Mouse (Mus musculus) 3134 (cell line): Measurements from ENCODE around the gene Fcrl6.
A peak's percentile ranks its signal among the peaks of the same experiment; 100 is the strongest.

Source experiments
- DNase-seq: peaks from one replicate; pipeline ENCODE4 v3.0.0-alpha.2; 2011; ENCODE audit warnings: low spot score; ENCODE audit not compliant: insufficient read length; ENCODE audit errors: extremely low read depth

The Fcrl6 gene

DNA sequence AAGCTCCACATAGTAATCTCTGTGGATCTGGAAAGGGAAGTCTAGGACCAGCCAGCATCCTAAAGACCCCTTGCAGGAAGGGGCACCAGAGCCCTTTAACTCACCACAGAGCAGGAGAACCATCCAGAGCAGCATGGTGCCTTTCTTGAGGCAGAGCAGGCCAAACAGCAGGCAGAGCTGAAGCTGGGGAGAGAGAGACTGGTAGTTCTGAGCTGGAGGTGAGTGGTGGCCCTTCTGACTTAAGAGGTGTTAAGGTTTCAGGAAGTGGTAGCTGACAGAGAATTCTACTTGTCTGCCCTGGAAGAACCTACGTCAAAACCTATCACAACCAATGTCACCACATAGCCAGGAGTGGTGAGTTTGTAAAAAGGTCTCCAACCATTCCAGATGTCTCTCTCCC, at the start of gene Fcrl6:
Gene Fcrl6, minus strand, starts transcription at position 226 of the 400 bp plus-strand sequence.
- no peak for DNase-seq

DNA sequence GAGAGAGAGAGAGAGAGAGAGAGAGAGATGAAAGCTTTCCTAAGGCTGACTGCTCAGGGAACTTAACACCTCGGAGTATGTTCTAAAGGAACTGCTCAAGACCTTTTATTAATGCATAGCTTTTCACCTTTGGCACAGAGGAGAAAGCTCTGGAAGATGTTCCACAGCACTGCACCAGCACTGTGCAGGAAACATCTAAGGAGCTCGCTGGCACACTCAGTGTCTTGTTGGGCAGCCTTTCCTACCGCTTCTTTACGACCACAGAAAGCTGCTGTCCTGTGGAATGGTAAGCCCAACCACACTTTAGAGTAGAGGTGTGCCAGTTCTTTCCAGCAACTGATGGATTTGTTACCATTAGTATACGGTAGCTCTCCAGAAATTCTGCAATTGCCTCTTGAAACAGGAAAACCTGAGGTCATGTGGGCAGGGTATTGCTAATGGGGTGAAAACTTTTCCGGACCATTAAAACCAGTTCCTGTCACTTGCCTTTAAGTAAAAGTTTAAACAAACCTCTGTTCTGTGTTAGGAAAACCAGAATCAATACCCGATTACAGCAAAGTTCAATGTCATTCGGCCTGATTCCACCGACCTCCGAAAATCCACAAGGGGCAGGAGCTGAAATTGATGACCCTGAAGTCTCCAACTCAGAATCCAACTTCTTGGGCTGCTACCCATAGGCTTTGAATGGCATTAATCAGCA, 49.1 kb upstream of the Fcrl6 start:
- no peak for DNase-seq

GRCm38 (mm10) chr1:172650519-172651287, 48.4 kb upstream of the Fcrl6 start:
- DNase-seq, result no peak

- DNase-seq, result no peak
These were observed 47.0 kb upstream of the Fcrl6 start for GRCm38 (mm10) chr1:172649396-172649795.

DNA sequence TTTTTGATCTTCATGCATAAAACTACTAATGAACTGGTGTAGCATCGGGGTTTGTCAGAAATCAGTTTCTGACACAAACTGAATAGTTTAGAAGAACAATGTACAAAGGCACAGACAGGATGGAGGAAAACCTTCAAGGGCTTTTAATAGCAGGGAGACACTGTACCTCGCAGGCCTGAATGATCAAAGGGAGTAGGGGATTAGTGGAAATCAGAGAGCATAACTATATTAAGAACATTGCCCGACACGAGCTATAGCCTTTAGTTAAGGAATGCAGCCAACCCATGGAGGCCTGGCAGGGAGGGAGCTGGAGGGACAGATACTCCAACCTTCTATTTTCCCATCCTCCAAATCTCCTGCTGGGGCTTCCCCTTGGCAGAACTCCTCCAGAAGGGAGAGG, 44.9 kb upstream of the Fcrl6 start:
- no peak for DNase-seq

DNA sequence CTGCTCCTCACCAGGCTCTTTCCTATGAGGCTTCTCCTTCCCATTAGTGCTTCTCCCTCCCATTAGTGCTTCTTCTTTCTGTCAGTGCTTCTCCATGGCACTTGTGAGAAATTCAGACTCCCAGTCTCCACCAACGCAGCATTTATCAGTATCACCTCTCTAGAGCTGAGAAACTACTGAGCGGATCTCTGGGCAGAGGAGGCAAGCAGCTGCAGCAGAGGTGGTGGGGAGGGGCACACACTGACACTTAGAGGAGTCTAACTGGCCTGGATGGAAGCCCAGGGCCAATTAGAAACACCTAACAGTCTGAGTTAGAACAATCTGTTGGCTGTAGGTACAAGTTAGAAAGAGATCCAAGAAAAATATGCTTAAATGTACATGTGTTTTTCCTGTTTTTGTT, 36.4 kb upstream of the Fcrl6 start:
- DNase-seq, result no peak

GRCm38 (mm10) chr1:172637801-172638200, 35.5 kb upstream of the Fcrl6 start:
- no peak for DNase-seq

DNA sequence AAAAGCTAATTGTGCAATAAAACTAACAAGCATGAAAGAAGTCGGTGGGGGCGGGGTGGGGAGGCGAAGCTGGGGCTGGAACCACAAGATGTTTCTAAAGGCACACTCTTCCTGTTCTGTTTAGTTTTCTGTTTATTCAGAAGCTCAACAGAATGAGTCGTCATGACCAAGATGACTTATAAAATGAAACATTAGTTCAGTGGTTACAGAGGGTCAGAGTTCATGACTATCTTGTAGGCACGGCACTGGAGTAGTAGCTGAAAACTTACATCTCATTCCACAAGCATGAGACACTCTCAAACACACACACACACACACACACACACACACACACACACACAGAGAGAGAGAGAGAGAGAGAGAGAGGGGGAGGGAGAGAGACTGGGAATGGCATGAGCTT, 33.9 kb upstream of the Fcrl6 start:
- DNase-seq, result no peak

- no peak for DNase-seq
These were observed 32.9 kb upstream of the Fcrl6 start for GRCm38 (mm10) chr1:172635258-172635657.

DNA sequence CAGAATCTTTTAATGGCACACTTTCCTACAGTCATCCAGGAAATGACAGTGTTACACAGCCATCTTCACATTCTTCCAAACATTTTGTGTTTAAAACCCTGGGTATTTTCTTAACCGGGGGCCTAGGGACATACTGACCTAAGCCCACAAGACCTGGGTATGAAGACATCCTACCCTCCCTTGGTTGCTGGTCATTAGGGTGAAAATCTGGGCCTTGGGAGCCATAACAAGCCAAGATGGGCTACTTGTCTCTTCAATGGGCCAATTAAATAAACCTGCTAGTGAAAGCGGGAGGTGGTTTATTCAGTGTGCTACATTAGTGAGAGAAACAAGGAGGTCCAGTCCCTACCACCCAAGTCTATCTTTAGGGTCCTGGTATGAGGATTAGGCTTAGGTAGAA, 31.8 kb upstream of the Fcrl6 start:
- no peak for DNase-seq

- peak; percentile 94 for DNase-seq
These were observed 30.3 kb upstream of the Fcrl6 start, which contains the start of gene Dusp23 for GRCm38 (mm10) chr1:172632451-172633326. Dusp23 (minus strand) TSS chr1:172632962.

- no peak for DNase-seq
These were observed 29.4 kb upstream of the Fcrl6 start for GRCm38 (mm10) chr1:172631721-172632120.

- no peak for DNase-seq
These were observed 27.5 kb upstream of the Fcrl6 start for GRCm38 (mm10) chr1:172629831-172630230.

DNA sequence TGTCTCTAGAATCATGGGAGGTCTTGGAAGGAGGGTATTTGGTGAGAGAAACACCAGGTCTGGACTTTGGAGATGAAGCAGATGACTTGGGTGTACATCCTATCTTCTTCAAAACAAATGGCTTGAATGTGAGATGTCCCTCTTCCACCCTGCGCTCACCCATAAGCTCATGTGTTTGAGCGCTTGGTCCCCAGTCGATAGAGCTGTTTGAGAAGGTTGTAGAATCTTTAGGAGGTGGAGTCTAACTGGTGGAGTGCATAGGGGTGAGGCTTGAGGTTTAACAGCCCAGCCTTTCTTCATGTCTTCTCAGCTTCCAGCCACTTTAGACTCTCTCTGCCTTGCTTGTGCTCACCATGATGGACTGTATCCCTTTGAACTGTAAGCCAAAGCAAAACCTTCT, 24.0 kb upstream of the Fcrl6 start:
- DNase-seq, result no peak

DNA sequence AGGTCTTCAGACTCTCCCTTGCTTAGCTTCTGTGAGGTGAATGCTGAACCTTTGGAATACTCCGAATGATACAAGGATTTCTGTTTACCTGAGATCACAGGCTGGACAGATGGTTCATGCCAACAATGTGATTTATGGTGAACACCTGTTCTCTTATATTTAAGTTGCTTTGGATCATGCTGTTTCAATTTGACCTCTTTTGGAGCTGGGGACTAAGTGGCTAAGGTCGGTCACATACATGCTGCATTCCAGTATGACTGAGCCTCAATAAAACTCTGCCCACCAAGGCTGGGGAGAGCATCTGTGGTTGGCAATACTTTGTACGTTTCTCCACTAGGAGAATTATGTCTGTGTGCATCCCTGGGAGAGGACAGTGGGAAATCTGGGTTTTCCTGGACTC, 21.7 kb upstream of the Fcrl6 start:
- DNase-seq, result no peak

DNA sequence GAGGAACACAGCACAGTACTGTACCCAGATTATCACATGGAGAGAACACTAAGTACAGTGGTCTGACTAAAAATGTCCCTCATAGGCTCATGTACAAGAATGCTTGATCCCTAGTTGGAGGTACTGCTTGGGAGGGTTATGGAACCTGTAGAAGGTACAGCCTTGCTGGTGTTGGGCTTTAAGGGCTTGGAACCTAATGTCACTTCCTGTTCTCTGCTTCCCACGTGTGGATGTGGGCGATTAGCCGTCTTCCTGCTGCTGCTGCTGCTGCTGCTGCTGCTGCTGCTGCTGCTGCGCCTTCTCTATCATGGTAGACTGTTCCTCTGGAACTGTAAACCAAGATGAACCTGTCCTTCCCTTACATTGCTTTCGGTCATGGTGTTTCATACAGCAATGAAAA, 21.2 kb upstream of the Fcrl6 start:
- DNase-seq, result no peak

DNA sequence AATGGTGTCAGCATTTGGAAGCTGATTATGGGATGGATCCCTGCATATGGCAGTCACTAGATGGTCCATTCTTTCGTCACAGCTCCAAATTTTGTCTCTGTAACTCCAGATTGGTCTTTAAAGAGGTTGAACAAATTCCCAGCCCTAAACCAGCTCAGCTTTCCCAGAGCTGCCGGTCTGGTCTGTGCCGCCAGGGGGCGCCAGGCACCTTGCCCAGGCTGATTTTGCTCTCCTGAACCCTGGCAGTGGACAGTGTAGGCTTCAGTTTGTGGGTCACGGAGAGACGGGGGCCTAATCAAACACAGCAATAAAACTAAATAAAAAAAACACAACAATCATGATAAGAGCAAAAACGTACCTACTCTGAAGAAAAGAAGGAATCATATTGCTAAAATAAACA, 16.9 kb upstream of the Fcrl6 start:
- DNase-seq, result peak; percentile 37

DNA sequence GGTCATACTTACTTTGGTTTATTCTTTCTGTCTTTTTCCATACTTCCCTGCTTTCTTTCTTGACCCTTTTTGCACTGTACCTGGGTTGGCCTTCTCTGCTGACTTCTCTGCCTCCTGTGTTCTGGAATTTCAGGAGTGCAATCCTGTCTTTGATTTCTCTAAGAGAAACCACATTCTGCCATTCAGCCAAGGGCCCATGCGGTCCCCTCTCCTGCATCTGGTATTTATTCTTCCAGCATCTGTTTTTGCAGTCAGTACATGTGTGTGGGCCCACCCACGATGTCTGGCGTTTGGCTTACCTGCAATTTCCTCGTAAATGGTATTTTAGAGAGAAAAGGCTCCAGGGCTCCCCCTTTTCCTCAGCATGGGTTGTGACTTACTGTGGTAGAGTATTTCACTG, 15.8 kb upstream of the Fcrl6 start:
- DNase-seq, result no peak

DNA sequence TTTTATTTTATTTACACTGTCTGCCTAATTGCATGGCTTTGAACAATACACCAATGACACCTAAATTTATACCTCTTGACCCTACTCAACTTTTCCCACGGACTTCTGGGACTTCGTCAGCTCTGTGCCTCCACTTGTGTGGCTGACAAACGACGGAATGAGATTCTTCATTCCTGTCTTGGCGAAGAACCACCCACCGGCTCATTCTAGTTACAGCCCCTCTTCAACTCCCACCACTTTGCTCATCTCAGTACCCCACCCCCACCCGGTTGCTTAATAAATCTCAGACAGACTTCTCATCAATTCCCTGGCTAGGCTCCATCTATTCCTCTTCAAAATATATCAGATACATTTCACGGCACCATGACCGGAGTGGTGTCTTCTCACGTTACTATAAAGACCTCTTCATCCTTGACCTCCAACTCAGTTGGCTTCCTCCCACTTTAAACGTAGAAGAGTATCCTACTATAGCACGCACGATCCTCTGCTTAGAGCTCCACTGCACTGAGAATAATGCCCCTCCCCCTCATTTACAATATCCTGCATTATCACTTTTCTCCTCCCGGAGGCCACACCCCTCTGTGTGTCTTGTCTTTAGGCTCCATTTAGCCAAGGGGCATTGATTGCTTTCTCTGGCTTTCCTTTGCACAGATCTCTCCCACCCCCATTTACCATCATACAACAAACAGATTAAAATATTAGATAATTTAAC, 15.2 kb upstream of the Fcrl6 start:
- no peak for DNase-seq

- DNase-seq, result no peak
These were observed 14.4 kb upstream of the Fcrl6 start for GRCm38 (mm10) chr1:172616537-172617300.
